Mouse (Mus musculus) bone marrow macrophage, adult 2 months (primary cell): Measurements from ENCODE around the gene Slc4a4.

Experiments
- CTCF ChIP-seq: IDR thresholded peaks from 2 replicates; pipeline ENCODE4 v1.5.1; 2012; ENCODE audit warnings: low read depth, mild to moderate bottlenecking, low read length, moderate library complexity
- POLR2A ChIP-seq: IDR thresholded peaks from 2 replicates; pipeline ENCODE4 v1.6.1; 2012; ENCODE audit warnings: mild to moderate bottlenecking, low read depth, low read length, borderline replicate concordance

GRCm38 (mm10) chr5:89223061-89223740, 336.6 kb downstream of the Slc4a4 start:
- no peak for TF ChIP-seq CTCF
- no peak for TF ChIP-seq POLR2A
